Comparison of ENCODE assay signal across 8 mouse cellular contexts in the genomic region with DNA sequence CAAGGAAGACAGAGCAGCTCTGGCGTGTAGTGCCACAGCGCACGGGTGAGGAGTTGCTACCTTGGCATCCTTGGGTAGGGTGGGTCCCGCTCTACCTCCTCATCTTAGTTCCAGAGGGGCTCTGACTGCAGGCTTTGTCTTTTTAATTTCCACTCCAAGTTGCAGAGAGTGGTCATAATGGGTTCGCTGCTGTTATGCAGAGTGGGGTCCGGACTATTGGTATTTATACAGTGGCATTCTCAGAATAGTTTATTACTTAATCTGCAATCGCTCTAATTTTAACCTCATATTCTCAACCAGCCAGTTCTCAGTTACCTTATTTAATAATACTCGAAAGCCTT. TPM values are rescaled to one million over a fixed set of nuclear protein-coding genes. Genes with fewer than 3 reads are reported as not detected.
DNase-seq lines count a peak whose midpoint lies in the region; ATAC-seq and TF ChIP-seq lines count a peak whose summit lies in the region.

No protein-coding gene starts in this region.

- no peak for ATAC-seq in lung, embryonic 14.5 days (ENCODE audit: insufficient read depth)
- no peak for ATAC-seq in forebrain, embryonic 11.5 days (replicated peaks; ENCODE audit: low FRiP score)
- ATAC-seq in limb, embryonic 12.5 days (ENCODE audit: insufficient number of reproducible peaks, insufficient read depth, low FRiP score, low TSS enrichment, low read depth): no peak
- ATAC-seq in frontal cortex, adult (ENCODE audit: low TSS enrichment): no peak

- no peaks in the 10 kb centered on the region for H3K36me3 ChIP-seq in lung, embryonic 14.5 days (ENCODE audit: insufficient read depth)
- H3K36me3 ChIP-seq in forebrain, embryonic 11.5 days (ENCODE audit: control insufficient read depth, insufficient read depth, low read length): no peaks in the 10 kb centered on the region
- H3K36me3 ChIP-seq in limb, embryonic 12.5 days: no peaks in the 10 kb centered on the region

- no peak overlapping the region for H3K27ac ChIP-seq in lung, embryonic 14.5 days (ENCODE audit: low read depth)
- no peak overlapping the region for H3K27ac ChIP-seq in forebrain, embryonic 11.5 days (ENCODE audit: low read depth, low read length)
- no peak overlapping the region for H3K27ac ChIP-seq in limb, embryonic 12.5 days
- no peak overlapping the region for H3K27ac ChIP-seq in olfactory bulb, adult 2 months (ENCODE audit: insufficient read depth, low read depth, low read length)

- no peak for TF ChIP-seq POLR2A in olfactory bulb, adult 2 months (IDR thresholded peaks at IDR 0.05; ENCODE audit: insufficient read depth, low read depth, low read length)

- peak overlapping the region; percentile 70 for H3K4me2 ChIP-seq in lung, embryonic 14.5 days
- peak overlapping the region; percentile 64 for H3K4me2 ChIP-seq in forebrain, embryonic 11.5 days (ENCODE audit: low read depth, low read length, severe bottlenecking)
- peak overlapping the region; percentile 71 for H3K4me2 ChIP-seq in limb, embryonic 12.5 days

- no peaks in the 10 kb centered on the region for H3K9me3 ChIP-seq in lung, embryonic 14.5 days (ENCODE audit: low read depth, low read length)
- H3K9me3 ChIP-seq in forebrain, embryonic 11.5 days (ENCODE audit: control insufficient read depth, low read length): no peaks in the 10 kb centered on the region
- no peaks in the 10 kb centered on the region for H3K9me3 ChIP-seq in limb, embryonic 12.5 days

- intact Hi-C loops in left cerebral cortex, postnatal 36 days (cut with DNase I): loop anchor here (10.0 kb wide), 1 partner anchor 156 kb away; no protein-coding TSS in a partner anchor

- 0 out of 2 replicates have a peak, but pooled peaks cover 7% of the 10 kb centered on the region for H3K4me1 ChIP-seq in lung, embryonic 14.5 days (ENCODE audit: insufficient read depth)
- H3K4me1 ChIP-seq in forebrain, embryonic 11.5 days (replicated peaks; ENCODE audit: control insufficient read depth, insufficient read depth, low read length): 0 out of 2 replicates have a peak, but pooled peaks cover 4% of the 10 kb centered on the region
- no peaks in the 10 kb centered on the region; the same call in 1 of the 2 replicates for H3K4me1 ChIP-seq in limb, embryonic 12.5 days (replicated peaks)
- H3K4me1 ChIP-seq in olfactory bulb, adult 2 months (ENCODE audit: control insufficient read depth, insufficient read depth, low read length): peaks cover 8% of the 10 kb centered on the region

- peak overlapping the region; percentile 43 for H3K4me3 ChIP-seq in lung, embryonic 14.5 days (ENCODE audit: low read depth, low read length)
- peak overlapping the region; percentile 41 for H3K4me3 ChIP-seq in forebrain, embryonic 11.5 days (ENCODE audit: low read depth, low read length)
- peak overlapping the region; percentile 53 for H3K4me3 ChIP-seq in limb, embryonic 12.5 days (replicated peaks)
- peak overlapping the region; percentile 59 for H3K4me3 ChIP-seq in olfactory bulb, adult 2 months (ENCODE audit: insufficient read depth, low read depth, low read length)

- no peak for TF ChIP-seq CTCF in lung, embryonic 14.5 days (IDR thresholded peaks at IDR 0.05; ENCODE audit: low read depth)
- TF ChIP-seq CTCF in olfactory bulb, adult 2 months (IDR thresholded peaks at IDR 0.05; ENCODE audit: insufficient read depth, low read depth, low read length): no peak

- peak; percentile 17 for DNase-seq in lung, embryonic 14.5 days
- DNase-seq in lung, postnatal 4 days: no peak
- no peak for DNase-seq in forebrain, embryonic 11.5 days (ENCODE audit: low spot score)
- DNase-seq in frontal cortex, postnatal 25 days (ENCODE audit: low spot score in 2 of 2): no peak
- DNase-seq in left cerebral cortex, postnatal 36 days (ENCODE audit: low spot score in 2 of 2): no peak

- WGBS in lung, embryonic 14.5 days: 23% methylated on average over 8 of the region's 8 CpGs
- WGBS in forebrain, embryonic 11.5 days: 19% methylated on average over 8 of the region's 8 CpGs
- WGBS in limb, embryonic 12.5 days: 23% methylated on average over 8 of the region's 8 CpGs
- 12% methylated on average over 8 of the region's 8 CpGs for WGBS in olfactory bulb, adult 2 months

- peak overlapping the region; percentile 53 for H3K9ac ChIP-seq in lung, embryonic 14.5 days
- peak overlapping the region; percentile 64 for H3K9ac ChIP-seq in forebrain, embryonic 11.5 days (ENCODE audit: low read length)
- peak overlapping the region; percentile 63 for H3K9ac ChIP-seq in limb, embryonic 12.5 days (replicated peaks)

- peaks cover 6% of the 10 kb centered on the region; the same call in 1 of the 2 replicates for H3K27me3 ChIP-seq in lung, embryonic 14.5 days (ENCODE audit: insufficient read depth, low read length)
- no peaks in the 10 kb centered on the region; the same call in 1 of the 2 replicates for H3K27me3 ChIP-seq in forebrain, embryonic 11.5 days (ENCODE audit: control insufficient read depth, insufficient read depth, low read length)
- H3K27me3 ChIP-seq in limb, embryonic 12.5 days: peaks cover 24% of the 10 kb centered on the region

RNA-seq across cellular contexts. Expression of gene Sacs, which starts 0.4 kb away (rescaled TPM):
- 3.6 and 3.8 TPM in 2 replicates for polyA plus RNA-seq in lung, embryonic 14.5 days (2014; fragmentation: Nextera tagmentation; extraction: Ambion mirVana)
- 5.4 and 6.0 TPM in 2 replicates for polyA plus RNA-seq in forebrain, embryonic 11.5 days (2014; fragmentation: Nextera tagmentation; extraction: Ambion mirVana)
- polyA plus RNA-seq in limb, embryonic 12.5 days (2016; fragmentation: Nextera tagmentation; extraction: Ambion mirVana): 3.4 and 4.1 TPM in 2 replicates
- polyA plus RNA-seq in olfactory bulb, adult 2 months (2012; ENCODE audit: insufficient read depth, insufficient read length, low replicate concordance, missing spikeins): 64.4 TPM in 1 of 2 replicates, not detected in the other
- total RNA-seq in left cerebral cortex, postnatal 36 days (2021): 10 to 100 TPM; 59.9 to 62.8 TPM
